Mouse (Mus musculus) liver, embryonic 14.5 days (tissue): ENCODE results near the gene Apold1.

Experiments used
- CTCF ChIP-seq: IDR thresholded peaks from 2 replicates; pipeline ENCODE4 v1.5.1; 2016; ENCODE audit warnings: antibody characterized with exemption, low read depth, control low read depth
- EP300 ChIP-seq: IDR thresholded peaks from 2 replicates; pipeline ENCODE4 v1.6.1; 2016; ENCODE audit warnings: antibody characterized with exemption, low read depth

- TF ChIP-seq CTCF (no peak), EP300 (no peak)
Measured at GRCm38 (mm10) chr6:135029246-135029645, 47.7 kb downstream of the Apold1 start.
